Mouse (Mus musculus) erythroblast, embryonic 14.5 days (primary cell): ENCODE data around the gene Rapgefl1.

Experiments
- GATA1 ChIP-seq: IDR thresholded peaks from 2 replicates; pipeline ENCODE4 v1.6.1; 2012; ENCODE audit warnings: low read length, inconsistent platforms, mixed read lengths
- TAL1 ChIP-seq: IDR thresholded peaks from 3 replicates; pipeline ENCODE4 v1.6.1; 2012; ENCODE audit warnings: low read length, inconsistent platforms, mixed read lengths

DNA sequence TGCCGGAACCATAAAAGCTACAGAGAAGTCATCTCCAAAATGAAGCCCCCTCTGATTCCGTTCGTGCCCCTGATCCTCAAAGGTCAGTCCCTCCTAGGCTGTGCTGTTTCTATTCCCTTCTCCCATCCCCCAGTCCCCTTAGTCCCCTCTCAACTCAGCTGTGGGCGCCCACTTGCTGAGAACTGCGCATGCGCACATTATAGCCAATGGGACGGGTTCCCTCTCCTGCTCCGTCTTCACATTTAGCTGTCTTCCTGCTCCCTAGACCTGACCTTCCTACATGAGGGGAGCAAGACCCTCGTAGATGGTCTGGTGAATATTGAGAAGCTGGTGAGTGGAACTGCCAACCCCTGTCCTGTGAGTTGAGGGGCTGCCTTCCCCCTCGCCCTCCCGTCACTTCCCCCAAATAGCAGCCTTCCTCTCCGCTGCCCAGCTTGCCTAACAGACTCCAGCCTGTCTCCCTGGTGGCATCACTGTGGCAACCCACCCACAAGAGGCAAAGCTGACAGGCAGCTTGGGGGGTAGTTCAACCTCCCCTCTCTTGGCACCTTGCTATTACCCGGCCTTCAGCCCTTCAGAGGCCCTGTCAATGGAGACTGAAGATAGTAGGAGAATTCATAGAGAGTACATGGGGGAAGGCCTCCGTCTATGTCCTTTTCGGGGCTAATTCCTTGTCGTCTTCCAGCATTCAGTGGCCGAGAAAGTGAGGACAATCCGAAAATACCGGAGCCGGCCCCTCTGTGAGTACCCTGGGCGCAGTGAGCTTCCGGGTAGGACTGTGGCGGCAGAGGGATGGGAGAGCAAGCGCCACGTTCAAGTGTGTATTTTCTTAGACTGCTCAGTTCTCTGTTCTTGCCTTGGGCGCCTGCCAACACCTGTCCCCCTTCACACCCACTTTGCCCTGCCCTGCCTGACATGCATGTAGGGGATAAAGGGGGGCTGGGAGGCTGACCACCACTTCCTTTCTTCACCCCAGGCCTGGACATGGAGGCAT lies 13.8 kb downstream of the Rapgefl1 start:
- no peak for TF ChIP-seq TAL1
- no peak for TF ChIP-seq GATA1
